Comparison of ENCODE assay signal across 14 mouse cellular contexts in genomic region chr15:87201055-87201454, GRCm38 (mm10).
DNase-seq lines count a peak whose midpoint lies in the region; ATAC-seq and TF ChIP-seq lines count a peak whose summit lies in the region.
"Had no signal": no experiment of that assay in that cellular context is flagged by ENCODE, and none has a peak within 500 bp of the region (broad histone marks: within the 10 kb centered on the region; RNA-seq: fewer than 3 reads in every experiment).

No protein-coding gene starts in this region.

- H3K9me3 ChIP-seq in midbrain, embryonic 10.5 days (replicated peaks) = no peaks in the 10 kb centered on the region
- no peaks in the 10 kb centered on the region for H3K9me3 ChIP-seq in midbrain, embryonic 11.5 days (ENCODE audit: control insufficient read depth, low read length)
- no peaks in the 10 kb centered on the region for H3K9me3 ChIP-seq in forebrain, embryonic 11.5 days (ENCODE audit: control insufficient read depth, low read length)
- no peaks in the 10 kb centered on the region for H3K9me3 ChIP-seq in hindbrain, embryonic 16.5 days (ENCODE audit: control insufficient read depth, low read length)
- no peaks in the 10 kb centered on the region for H3K9me3 ChIP-seq in lung, postnatal 0 days (ENCODE audit: low read length)
- H3K9me3 ChIP-seq: embryonic facial prominence, embryonic 15.5 days; heart, embryonic 12.5 days had no signal

- TF ChIP-seq EP300 in lung, postnatal 0 days (IDR thresholded peaks at IDR 0.05) = no peak

- 47% methylated on average over 7 of the region's 7 CpGs for WGBS in midbrain, embryonic 10.5 days
- WGBS in midbrain, embryonic 11.5 days = 50% methylated on average over 7 of the region's 7 CpGs
- WGBS in forebrain, embryonic 11.5 days = 32% methylated on average over 7 of the region's 7 CpGs
- 23% methylated on average over 7 of the region's 7 CpGs for WGBS in hindbrain, embryonic 16.5 days
- 60% methylated on average over 7 of the region's 7 CpGs for WGBS in lung, postnatal 0 days

- peaks cover 23% of the 10 kb centered on the region for H3K4me1 ChIP-seq in midbrain, embryonic 10.5 days
- peaks cover 4% of the 10 kb centered on the region for H3K4me1 ChIP-seq in midbrain, embryonic 11.5 days (ENCODE audit: control insufficient read depth, insufficient read depth, low read length)
- peaks cover 4% of the 10 kb centered on the region; the same call in 1 of the 2 replicates for H3K4me1 ChIP-seq in forebrain, embryonic 11.5 days (replicated peaks; ENCODE audit: control insufficient read depth, insufficient read depth, low read length)
- peaks cover 9% of the 10 kb centered on the region; the same call in 1 of the 2 replicates for H3K4me1 ChIP-seq in hindbrain, embryonic 16.5 days (ENCODE audit: control insufficient read depth, insufficient read depth, low read depth, low read length)
- H3K4me1 ChIP-seq in lung, postnatal 0 days (ENCODE audit: insufficient read depth, low read depth, low read length) = no peaks in the 10 kb centered on the region
- H3K4me1 ChIP-seq: embryonic facial prominence, embryonic 15.5 days; heart, embryonic 12.5 days; liver, embryonic 12.5 days had no signal

- no peak overlapping the region for H3K4me2 ChIP-seq in midbrain, embryonic 11.5 days
- no peak overlapping the region for H3K4me2 ChIP-seq in forebrain, embryonic 11.5 days (ENCODE audit: low read depth, low read length, severe bottlenecking)
- H3K4me2 ChIP-seq in hindbrain, embryonic 16.5 days (ENCODE audit: low read length) = peak overlapping the region; percentile 28
- H3K4me2 ChIP-seq in lung, postnatal 0 days (replicated peaks; ENCODE audit: low read depth, low read length) = no peak overlapping the region
- H3K4me2 ChIP-seq: embryonic facial prominence, embryonic 15.5 days; heart, embryonic 12.5 days; liver, embryonic 12.5 days had no signal

- no peak for TF ChIP-seq CTCF in lung, postnatal 0 days (IDR thresholded peaks at IDR 0.05)
- no peak for TF ChIP-seq CTCF in layer of hippocampus, adult 2 months (conservative IDR thresholded peaks at IDR 0.05)

- H3K27me3 ChIP-seq in midbrain, embryonic 10.5 days (ENCODE audit: low read depth, poor library complexity, severe bottlenecking) = peaks cover 2% of the 10 kb centered on the region; the same call in 1 of the 2 replicates
- no peaks in the 10 kb centered on the region for H3K27me3 ChIP-seq in midbrain, embryonic 11.5 days (ENCODE audit: control insufficient read depth, insufficient read depth, low read length)
- H3K27me3 ChIP-seq in forebrain, embryonic 11.5 days (ENCODE audit: control insufficient read depth, insufficient read depth, low read length) = no peaks in the 10 kb centered on the region
- no peaks in the 10 kb centered on the region for H3K27me3 ChIP-seq in hindbrain, embryonic 16.5 days (replicated peaks; ENCODE audit: control insufficient read depth, insufficient read depth, low read length)
- H3K27me3 ChIP-seq in lung, postnatal 0 days (replicated peaks; ENCODE audit: insufficient read depth, low read length) = no peaks in the 10 kb centered on the region
- H3K27me3 ChIP-seq: embryonic facial prominence, embryonic 15.5 days; heart, embryonic 12.5 days; liver, embryonic 12.5 days had no signal

- peak overlapping the region; percentile 57; the same call in 1 of the 2 replicates for H3K27ac ChIP-seq in midbrain, embryonic 10.5 days (replicated peaks)
- H3K27ac ChIP-seq in midbrain, embryonic 11.5 days (ENCODE audit: low read depth, low read length) = no peak overlapping the region
- no peak overlapping the region for H3K27ac ChIP-seq in forebrain, embryonic 11.5 days (ENCODE audit: low read depth, low read length)
- 0 out of 2 replicates have a peak overlapping the region, but pooled peaks have one; percentile 44 for H3K27ac ChIP-seq in hindbrain, embryonic 16.5 days (ENCODE audit: low read depth, low read length)
- H3K27ac ChIP-seq in lung, postnatal 0 days (ENCODE audit: low read length) = no peak overlapping the region
- no peak overlapping the region for H3K27ac ChIP-seq in layer of hippocampus, adult 2 months
- H3K27ac ChIP-seq: embryonic facial prominence, embryonic 15.5 days; liver, embryonic 12.5 days had no signal

- no peak overlapping the region for H3K4me3 ChIP-seq in midbrain, embryonic 10.5 days
- H3K4me3 ChIP-seq in midbrain, embryonic 11.5 days (ENCODE audit: low read depth, low read length) = no peak overlapping the region
- H3K4me3 ChIP-seq in forebrain, embryonic 11.5 days (ENCODE audit: low read depth, low read length) = no peak overlapping the region
- H3K4me3 ChIP-seq in hindbrain, embryonic 16.5 days (ENCODE audit: low read length) = no peak overlapping the region
- H3K4me3 ChIP-seq in lung, postnatal 0 days (ENCODE audit: low read depth, low read length) = no peak overlapping the region
- H3K4me3 ChIP-seq in layer of hippocampus, adult 2 months = no peak overlapping the region; the same call in 1 of the 2 replicates
- H3K4me3 ChIP-seq: embryonic facial prominence, embryonic 15.5 days; heart, embryonic 12.5 days; liver, embryonic 12.5 days had no signal

- no peak overlapping the region for H3K9ac ChIP-seq in midbrain, embryonic 11.5 days (ENCODE audit: low read length)
- H3K9ac ChIP-seq in forebrain, embryonic 11.5 days (ENCODE audit: low read length) = no peak overlapping the region
- no peak overlapping the region for H3K9ac ChIP-seq in hindbrain, embryonic 16.5 days (ENCODE audit: low read depth, low read length)
- no peak overlapping the region for H3K9ac ChIP-seq in lung, postnatal 0 days (replicated peaks; ENCODE audit: low read depth)
- H3K9ac ChIP-seq: embryonic facial prominence, embryonic 15.5 days; heart, embryonic 12.5 days; liver, embryonic 12.5 days had no signal

- no peaks in the 10 kb centered on the region for H3K36me3 ChIP-seq in midbrain, embryonic 10.5 days
- no peaks in the 10 kb centered on the region for H3K36me3 ChIP-seq in midbrain, embryonic 11.5 days (ENCODE audit: control insufficient read depth, insufficient read depth, low read length)
- no peaks in the 10 kb centered on the region for H3K36me3 ChIP-seq in forebrain, embryonic 11.5 days (ENCODE audit: control insufficient read depth, insufficient read depth, low read length)
- no peaks in the 10 kb centered on the region for H3K36me3 ChIP-seq in hindbrain, embryonic 16.5 days (ENCODE audit: control insufficient read depth, insufficient read depth, low read length)
- H3K36me3 ChIP-seq in lung, postnatal 0 days (ENCODE audit: insufficient read depth, low read length) = no peaks in the 10 kb centered on the region
- H3K36me3 ChIP-seq: embryonic facial prominence, embryonic 15.5 days; heart, embryonic 12.5 days; liver, embryonic 12.5 days had no signal

- no peak for ATAC-seq in midbrain, embryonic 11.5 days (ENCODE audit: low FRiP score)
- peak; percentile 33; the same call in 1 of the 2 replicates for ATAC-seq in forebrain, embryonic 11.5 days (replicated peaks; ENCODE audit: low FRiP score)
- peak; percentile 68 for ATAC-seq in hindbrain, embryonic 16.5 days
- no peak for ATAC-seq in lung, postnatal 0 days
- ATAC-seq: liver, embryonic 12.5 days had no signal

- peak; percentile 27 for DNase-seq in midbrain, embryonic 10.5 days (ENCODE audit: low spot score)
- DNase-seq in midbrain, embryonic 11.5 days (ENCODE audit: low spot score, missing footprints) = no peak
- peak; percentile 73 to 80 for DNase-seq in cerebellum, postnatal 10 days
- DNase-seq in forebrain, embryonic 11.5 days (ENCODE audit: low spot score) = no peak
- no peak for DNase-seq in T-cell, adult 2 months (ENCODE audit: low spot score)
- no peak for DNase-seq in lung, postnatal 0 days (ENCODE audit: low spot score)
- DNase-seq in layer of hippocampus, adult 2 months (ENCODE audit: low spot score in 2 of 2) = no peak
- DNase-seq: adrenal gland, postnatal 25 days; layer of hippocampus, adult 9-11 months; thymus, postnatal 36 days had no signal

Comparison
In these comparisons a context has a peak if more than half of its experiments do, and no peak if none do; other contexts are left out.
1. DNase-seq: peak in midbrain, embryonic 10.5 days (single experiment) and cerebellum, postnatal 10 days (2 of 2); none in midbrain, embryonic 11.5 days (single experiment), forebrain, embryonic 11.5 days (single experiment), T-cell, adult 2 months (single experiment), lung, postnatal 0 days (single experiment) and layer of hippocampus, adult 2 months (0 of 2).
2. H3K27ac ChIP-seq: peak in midbrain, embryonic 10.5 days (single experiment) and hindbrain, embryonic 16.5 days (single experiment); none in midbrain, embryonic 11.5 days (single experiment), forebrain, embryonic 11.5 days (single experiment), lung, postnatal 0 days (single experiment) and layer of hippocampus, adult 2 months (single experiment).
3. ATAC-seq: peak in forebrain, embryonic 11.5 days (single experiment) and hindbrain, embryonic 16.5 days (single experiment); none in midbrain, embryonic 11.5 days (single experiment) and lung, postnatal 0 days (single experiment).